Mouse (Mus musculus): ENCODE results near the gene Ankrd11.
"Not testable (repeated sequence)": the region's sequence is repeated elsewhere in the genome, so short reads cannot be mapped to it uniquely, and the experiment has no call there.

Ankrd11 gene

GRCm38 (mm10) chr8:123042158-123042973 is at the start of gene Ankrd11:
Gene Ankrd11 (minus strand): TSS chr8:123042277.
- peak; percentile 99 to 100 for DNase-seq (ENCODE audit: low spot score in 2 of 2)

GRCm38 (mm10) chr8:123087289-123087688 is 45.2 kb upstream of the Ankrd11 start:
- DNase-seq (ENCODE audit: low spot score in 2 of 2) = no peak

DNA sequence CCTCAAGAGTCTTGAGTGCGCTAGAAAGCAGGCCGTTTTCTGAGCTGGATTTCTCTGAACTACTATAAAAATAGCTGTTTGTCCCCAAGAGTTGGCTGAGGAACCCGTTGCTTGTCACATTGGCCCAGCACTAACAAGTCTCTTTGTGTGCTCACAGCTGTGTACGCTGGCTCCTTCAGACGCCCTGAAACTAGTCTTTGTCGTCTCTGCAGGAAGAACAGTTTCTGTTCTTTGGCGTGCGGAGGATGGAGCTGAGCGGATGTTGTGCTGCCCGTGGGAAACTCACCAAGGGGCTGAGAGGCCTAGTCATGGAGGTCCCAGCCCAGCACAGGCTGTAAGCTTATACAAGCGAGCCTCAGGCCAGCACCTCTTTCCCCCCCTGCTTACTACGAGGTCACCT is 41.5 kb upstream of the Ankrd11 start:
- no peak for DNase-seq (ENCODE audit: low spot score in 2 of 2)

- DNase-seq (ENCODE audit: low spot score in 2 of 2) = no peak
These were observed 40.9 kb upstream of the Ankrd11 start for GRCm38 (mm10) chr8:123082993-123083392.

DNA sequence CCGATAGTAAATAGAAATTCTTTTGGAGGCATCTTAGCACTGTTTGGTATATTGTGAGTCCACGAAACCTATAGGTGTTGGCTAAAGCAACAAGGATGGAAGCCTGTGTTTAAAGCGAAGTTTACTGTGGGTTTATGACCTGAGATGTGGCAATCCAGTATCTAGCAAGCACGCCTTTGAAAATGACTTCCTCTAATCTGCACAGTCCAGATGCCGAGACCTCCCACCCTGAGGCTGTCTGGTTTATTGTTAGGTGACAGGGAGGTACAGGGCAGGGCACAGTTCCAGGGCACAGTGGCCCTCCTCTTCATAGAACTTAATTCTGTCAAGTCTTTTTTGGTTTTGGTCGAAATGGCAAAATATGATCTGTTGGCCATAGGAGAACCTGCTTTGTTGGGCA is 35.1 kb upstream of the Ankrd11 start:
- DNase-seq (ENCODE audit: low spot score in 2 of 2) = no peak

DNA sequence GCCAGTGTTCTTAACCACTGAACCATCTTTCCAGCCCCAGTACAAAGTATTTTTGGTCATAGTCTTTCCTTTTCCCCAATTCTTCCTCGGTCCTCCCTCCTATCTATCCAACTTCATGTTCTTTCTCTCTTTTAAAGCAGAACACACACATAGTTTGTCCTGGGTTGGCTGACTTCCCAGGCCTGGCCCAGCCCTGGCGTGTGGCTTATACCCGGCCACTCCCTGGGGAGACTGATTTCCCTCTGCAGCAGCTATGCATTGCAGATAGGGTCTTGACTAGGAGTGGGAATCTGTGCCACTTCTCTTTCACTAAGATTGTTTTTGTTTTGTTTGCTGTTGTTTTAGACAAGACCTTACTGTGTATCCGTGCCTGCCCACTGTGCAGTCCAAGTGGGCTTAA is 29.1 kb upstream of the Ankrd11 start:
- DNase-seq (ENCODE audit: low spot score in 2 of 2) = no peak

- no peak for DNase-seq (ENCODE audit: low spot score in 2 of 2)
These were observed 24.1 kb upstream of the Ankrd11 start for GRCm38 (mm10) chr8:123066101-123066683.

DNA sequence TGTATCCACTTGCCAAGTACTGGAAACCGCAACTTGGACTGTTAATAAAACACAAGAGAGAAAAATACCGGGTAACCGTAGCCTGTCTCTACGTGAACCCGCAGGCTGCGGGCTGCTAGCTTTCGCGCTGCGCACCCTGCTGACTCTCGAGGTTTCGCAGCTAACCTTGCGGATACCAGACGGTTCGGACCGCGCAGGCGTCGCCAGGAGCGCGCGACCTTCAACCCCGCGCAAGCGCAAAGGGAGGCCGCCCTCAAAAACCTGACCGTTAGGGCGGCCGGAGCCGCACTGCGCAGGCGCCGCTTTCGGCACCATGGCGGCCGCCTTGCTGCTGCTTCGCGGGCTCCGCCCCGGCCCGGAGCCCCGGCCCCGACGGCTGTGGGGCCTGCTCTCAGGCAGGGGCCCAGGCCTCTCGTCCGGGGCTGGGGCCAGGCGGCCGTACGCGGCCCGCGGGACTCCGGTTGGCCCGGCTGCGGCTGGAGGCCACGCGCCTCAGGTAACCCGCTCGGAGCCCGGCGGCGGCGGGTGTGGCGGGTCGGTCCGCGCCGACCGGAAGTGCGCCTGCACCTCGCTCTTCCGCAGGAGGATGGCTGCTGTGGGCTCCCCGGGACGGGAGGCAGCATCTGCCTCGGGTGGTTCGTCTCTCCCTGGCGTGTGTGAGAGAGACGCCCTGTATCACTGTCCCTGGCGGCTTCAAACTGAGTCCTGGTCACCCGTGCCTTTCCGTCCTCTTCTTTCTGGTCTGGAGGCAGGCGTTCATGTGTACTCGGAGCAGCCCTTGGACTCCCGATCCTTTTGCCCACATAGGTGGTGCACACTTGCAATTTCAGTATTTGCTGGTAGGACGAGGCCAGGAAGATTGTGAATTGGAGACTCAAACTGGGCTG is 23.4 kb upstream of the Ankrd11 start:
- DNase-seq (ENCODE audit: low spot score in 2 of 2) = peak; percentile 88 to 94

DNA sequence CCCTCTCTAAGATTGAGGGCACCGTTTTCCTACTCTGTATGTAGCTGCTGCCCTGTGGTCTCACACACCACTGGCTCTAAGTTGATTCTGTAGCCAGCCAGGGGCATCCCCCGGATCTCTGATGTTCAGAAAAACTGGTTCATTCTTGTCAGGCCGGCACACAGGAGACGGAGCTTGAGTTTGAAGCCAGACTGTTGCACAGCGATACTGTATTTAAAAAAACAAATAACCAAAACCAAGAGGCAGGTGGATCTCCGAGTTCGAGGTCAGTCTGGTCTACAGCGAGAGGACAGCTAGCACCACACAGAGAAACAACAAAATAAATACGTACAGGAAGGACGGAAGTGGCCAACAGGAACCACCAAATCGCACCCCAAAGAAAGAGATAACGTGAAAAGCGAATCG is 22.7 kb upstream of the Ankrd11 start:
- peak in 1 of 2 experiments; percentile 13 for DNase-seq (ENCODE audit: low spot score in 2 of 2)

GRCm38 (mm10) chr8:123064072-123064471 is 22.0 kb upstream of the Ankrd11 start:
- no peak for DNase-seq (ENCODE audit: low spot score in 2 of 2)

DNA sequence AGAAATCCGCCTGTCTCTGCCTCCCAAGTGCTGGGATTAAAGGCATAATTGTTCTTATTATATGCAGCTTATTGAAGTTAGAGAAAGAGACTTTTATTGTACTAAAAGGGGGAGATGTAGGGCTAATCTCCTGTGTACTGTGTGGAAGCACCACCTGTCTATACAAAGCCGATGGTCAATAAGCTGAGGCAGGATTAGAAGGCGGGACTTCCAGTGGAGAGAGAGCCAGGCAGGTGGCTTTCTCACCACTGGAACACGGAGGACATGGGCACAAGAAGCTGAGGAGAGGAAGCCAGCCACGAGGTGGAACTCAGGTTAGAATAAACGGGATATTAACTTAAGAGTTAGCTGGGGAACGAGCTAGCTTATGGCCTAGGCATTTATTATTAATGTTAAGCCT is 20.6 kb upstream of the Ankrd11 start, which contains the start of gene Spg7:
TSS of gene Spg7 (plus strand) at position 222 of the 400 bp plus-strand sequence.
- DNase-seq (ENCODE audit: low spot score in 2 of 2) = no peak

DNA sequence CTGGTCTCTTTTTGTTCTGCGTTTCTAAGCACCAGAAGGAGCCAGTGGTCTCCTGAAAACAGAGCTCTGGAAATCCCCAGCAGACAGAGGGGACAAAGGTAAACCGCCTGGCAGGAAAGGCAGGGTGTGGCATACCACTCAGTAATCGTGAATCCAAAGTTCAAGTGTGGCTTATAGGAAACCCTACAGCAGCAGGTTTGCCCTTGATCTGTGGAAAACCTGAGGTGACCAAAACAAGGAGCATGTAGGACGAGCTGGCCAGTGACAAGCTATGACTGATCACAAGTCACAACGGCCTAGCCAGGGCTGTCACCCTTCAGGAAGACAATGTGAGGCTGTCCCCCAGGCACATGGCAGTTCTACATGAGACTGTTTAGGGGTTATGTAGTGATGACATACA is 9.4 kb upstream of the Ankrd11 start:
- no peak for DNase-seq (ENCODE audit: low spot score in 2 of 2)

DNA sequence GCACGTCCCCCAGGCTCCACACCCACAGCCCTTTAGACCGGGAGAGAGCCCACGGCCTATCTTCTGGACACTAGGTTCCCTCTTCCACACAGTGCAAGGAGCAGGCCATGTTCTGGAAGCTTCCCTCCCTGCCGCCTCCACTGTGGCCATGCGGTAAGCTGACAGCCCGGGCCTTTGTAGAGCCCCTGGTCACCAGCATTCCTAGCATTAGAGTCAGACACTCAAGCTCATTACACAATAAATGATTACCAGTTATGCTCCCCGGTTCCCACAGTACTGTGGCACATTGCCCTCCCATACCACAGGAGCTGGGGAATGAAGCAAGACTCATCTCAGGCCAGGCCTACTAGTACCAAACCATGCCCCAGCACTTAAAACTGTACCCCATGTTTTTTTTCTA is 6.3 kb upstream of the Ankrd11 start:
- no peak for DNase-seq (ENCODE audit: low spot score in 2 of 2)

DNA sequence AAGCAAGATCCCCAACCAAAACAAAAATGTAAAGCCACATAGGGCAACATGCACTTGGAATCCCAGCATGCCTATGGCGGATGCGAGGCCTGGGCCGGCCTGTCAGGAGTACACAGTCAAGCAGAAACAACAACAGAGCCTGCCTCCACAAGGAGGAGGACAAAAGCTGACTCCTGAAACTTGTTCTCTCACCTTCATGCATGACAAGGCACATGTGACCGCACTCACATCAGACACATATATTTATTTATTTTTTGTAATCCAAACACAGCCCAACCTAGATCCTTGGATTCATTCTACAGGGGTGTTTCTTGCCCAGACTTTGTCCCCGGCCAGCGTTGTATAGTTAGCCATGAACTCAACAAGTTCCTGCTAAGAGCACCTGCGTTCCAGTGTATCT is 5.8 kb upstream of the Ankrd11 start:
- no peak for DNase-seq (ENCODE audit: low spot score in 2 of 2)

- DNase-seq (ENCODE audit: low spot score in 2 of 2) = no peak
These were observed 4.6 kb upstream of the Ankrd11 start for GRCm38 (mm10) chr8:123046706-123047105.

GRCm38 (mm10) chr8:123044743-123045425 is 2.8 kb upstream of the Ankrd11 start:
- DNase-seq (ENCODE audit: low spot score in 2 of 2) = not testable (repeated sequence)

- DNase-seq (ENCODE audit: low spot score in 2 of 2) = no peak
These were observed 1.9 kb upstream of the Ankrd11 start for GRCm38 (mm10) chr8:123043941-123044340.

DNA sequence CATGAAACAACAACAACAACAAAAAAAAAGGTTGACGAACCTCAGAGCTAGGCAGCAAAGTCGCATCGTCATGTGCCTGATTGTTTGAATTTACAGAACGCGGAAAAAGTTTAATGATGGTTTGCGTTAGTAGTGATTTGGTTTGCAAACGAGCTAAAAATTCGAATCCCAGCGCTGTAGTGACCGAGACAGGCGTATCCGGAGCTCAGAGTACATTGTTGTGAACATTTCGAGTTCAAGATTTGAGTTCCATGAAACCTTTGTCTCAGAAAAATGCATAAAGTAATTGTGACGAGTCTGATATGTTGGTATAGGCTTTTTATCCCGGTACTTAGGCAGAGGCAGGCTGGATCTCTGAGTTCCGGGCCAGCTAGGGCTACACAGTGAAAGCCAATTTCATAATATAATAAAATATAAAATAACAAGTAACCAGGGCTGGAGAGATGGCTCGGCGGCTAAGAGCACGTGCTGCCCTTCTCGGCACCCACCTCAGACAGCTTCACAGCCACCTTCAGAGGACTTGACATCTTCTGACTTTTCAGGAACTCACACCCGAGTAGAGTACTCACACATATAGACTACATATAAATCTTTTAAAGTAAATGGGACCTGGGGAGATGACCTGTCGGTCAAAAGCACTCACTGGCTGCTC is 1.0 kb upstream of the Ankrd11 start:
- no peak for DNase-seq (ENCODE audit: low spot score in 2 of 2)

DNA sequence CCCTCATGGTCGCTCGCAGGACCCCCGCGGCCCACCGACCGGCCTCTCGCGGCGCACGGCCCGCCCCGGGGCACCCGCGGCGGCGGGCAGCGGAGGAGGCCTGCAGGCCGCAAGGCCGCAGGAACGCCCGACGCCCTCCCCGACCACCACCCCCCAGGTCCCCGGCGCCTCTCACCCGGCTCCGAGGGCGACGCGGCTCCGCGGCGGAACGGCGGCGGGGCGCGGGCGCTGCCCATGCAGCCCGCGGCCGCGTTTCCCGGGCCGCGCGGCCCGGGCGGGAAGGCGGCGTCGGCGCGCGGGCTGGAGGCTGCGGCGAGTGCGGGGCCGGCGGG is 337 bp downstream of the Ankrd11 start:
- no peak for DNase-seq (ENCODE audit: low spot score in 2 of 2)

DNA sequence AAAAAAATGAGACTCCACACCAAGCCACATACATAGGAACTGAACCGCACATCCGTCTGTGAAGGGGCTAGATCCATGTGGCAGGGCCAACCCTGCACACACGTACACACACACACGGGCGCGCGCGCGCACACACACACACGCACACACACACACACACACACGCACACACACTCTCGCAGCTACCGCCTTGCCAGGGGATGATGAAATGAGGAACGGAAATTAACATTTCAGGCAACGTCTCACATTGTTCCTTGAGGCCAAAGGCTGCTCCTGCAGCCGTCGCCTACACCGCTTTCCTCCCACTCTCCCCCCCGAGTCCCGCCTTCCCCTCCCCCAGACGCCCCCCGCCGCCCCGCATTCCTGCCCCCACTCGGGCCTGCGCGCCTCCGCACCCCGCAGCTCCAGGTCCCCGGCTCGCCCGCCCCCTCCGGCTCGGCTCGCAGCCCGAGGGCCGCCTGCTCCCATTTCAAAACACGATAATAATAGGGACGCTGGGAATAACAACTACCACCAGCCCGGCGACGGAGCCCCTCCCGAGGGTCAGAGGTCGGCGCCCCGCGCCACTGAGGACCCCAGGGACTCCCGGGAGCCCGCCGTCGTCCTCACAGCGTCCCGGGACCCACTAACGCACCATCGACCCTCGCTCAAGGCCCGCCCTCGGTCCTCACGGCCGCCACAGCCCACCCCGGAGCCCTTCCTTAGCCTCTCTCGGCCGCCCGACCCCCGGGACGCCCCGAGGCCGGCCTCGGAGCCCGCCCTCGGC is 886 bp downstream of the Ankrd11 start:
- DNase-seq (ENCODE audit: low spot score in 2 of 2) = peak; percentile 26 to 43
